Mouse (Mus musculus) ES-Bruce4 (cell line): ENCODE measurements around the gene Thsd1. TPM values are rescaled to one million over a fixed set of nuclear protein-coding genes. Genes with fewer than 3 reads are reported as not detected.
A peak's percentile ranks its signal among the peaks of the same experiment; 100 is the strongest.

Source experiments
- H3K27ac ChIP-seq: 2 replicates; pipeline ENCODE4 v1.5.1; 2012; ENCODE audit warnings: low read length, inconsistent platforms; ENCODE audit not compliant: insufficient read depth
- H3K27me3 ChIP-seq: 2 replicates; pipeline ENCODE4 v1.6.1; 2012; ENCODE audit warnings: mild to moderate bottlenecking, low read length, inconsistent platforms; ENCODE audit not compliant: control insufficient read depth, poor library complexity, insufficient read depth, severe bottlenecking
- H3K36me3 ChIP-seq: 2 replicates; pipeline ENCODE4 v1.6.1; 2012; ENCODE audit warnings: inconsistent platforms, mild to moderate bottlenecking, low read length, moderate library complexity; ENCODE audit not compliant: control insufficient read depth, poor library complexity, insufficient read depth, severe bottlenecking
- H3K4me1 ChIP-seq: one replicate; pipeline ENCODE4 v1.8.1; 2011; ENCODE audit warnings: low read length; ENCODE audit not compliant: control insufficient read depth, insufficient read depth
- H3K4me3 ChIP-seq: 2 replicates; pipeline ENCODE4 v1.5.1; 2011; ENCODE audit warnings: low read depth, mild to moderate bottlenecking, low read length
- H3K9ac ChIP-seq: 2 replicates; pipeline ENCODE4 v1.6.1; 2012; ENCODE audit warnings: low read depth, mild to moderate bottlenecking, inconsistent platforms; ENCODE audit not compliant: poor library complexity, severe bottlenecking
- H3K9me3 ChIP-seq: replicated peaks from 2 replicates; pipeline ENCODE4 v1.6.1; 2012; ENCODE audit warnings: mild to moderate bottlenecking, low read length, inconsistent platforms; ENCODE audit not compliant: control insufficient read depth, poor library complexity, insufficient read depth, severe bottlenecking
- CTCF ChIP-seq: IDR thresholded peaks from one replicate; pipeline ENCODE4 v1.8.1; 2011; ENCODE audit warnings: low read depth, low read length
- EP300 ChIP-seq: IDR thresholded peaks from 2 replicates; pipeline ENCODE4 v1.6.1; 2011; ENCODE audit warnings: low read depth, low read length; ENCODE audit not compliant: insufficient read depth
- POLR2A ChIP-seq: IDR thresholded peaks from one replicate; pipeline ENCODE4 v1.8.1; 2011; ENCODE audit warnings: low read length; ENCODE audit not compliant: insufficient read depth
- polyA plus RNA-seq: library from polyadenylated mRNA; stranded (reverse); fragments of >200 nt; gene quantifications from 2 replicates; pipeline ENCODE4 v1.2.4, GENCODE M21; 2011; ENCODE audit warnings: low read depth; ENCODE audit not compliant: missing spikeins, insufficient read depth, insufficient read length

The Thsd1 gene
- polyA plus RNA-seq, 1 experiment: 0.63 TPM

DNA sequence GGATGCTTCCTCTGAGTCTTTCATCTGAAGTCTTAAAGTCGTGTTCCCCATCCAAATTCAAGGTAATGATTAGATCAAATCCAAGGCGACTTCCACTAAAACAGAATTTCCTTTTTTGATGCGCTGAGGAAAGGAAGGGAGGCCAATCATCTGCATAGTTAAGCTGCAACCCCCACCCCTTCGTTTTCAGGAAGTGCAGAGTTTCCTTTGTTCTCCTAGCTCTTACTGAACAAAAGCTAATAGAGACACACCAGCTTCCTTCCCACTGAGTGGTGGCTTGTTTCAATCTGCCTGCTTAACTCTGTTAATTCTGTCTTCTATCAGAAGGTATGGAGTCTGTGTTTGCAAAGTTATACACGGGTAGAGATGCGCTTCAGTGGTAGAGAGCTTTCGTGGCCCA is 1.5 kb downstream of the Thsd1 start:
- Histone ChIP-seq H3K4me3 (no peak overlapping the region), H3K27ac (no peak overlapping the region)

DNA sequence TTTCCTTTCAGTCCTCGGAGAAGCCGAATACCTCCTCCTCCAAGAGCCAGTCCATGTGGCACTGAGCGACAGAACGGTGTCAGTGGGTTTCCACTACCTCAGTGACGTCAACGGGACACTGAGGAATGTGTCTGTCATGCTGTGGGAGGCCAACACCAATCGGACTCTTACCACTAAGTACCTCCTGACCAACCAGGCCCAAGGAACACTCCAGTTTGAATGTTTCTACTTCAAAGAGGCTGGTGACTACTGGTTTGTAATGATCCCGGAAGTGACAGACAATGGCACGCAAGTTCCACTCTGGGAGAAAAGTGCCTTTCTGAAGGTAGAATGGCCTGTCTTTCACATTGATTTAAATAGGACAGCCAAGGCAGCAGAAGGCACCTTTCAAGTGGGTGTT is 15.9 kb downstream of the Thsd1 start:
- Histone ChIP-seq H3K9ac (no peak overlapping the region), H3K36me3 (no peaks in the 10 kb centered on the region), H3K4me3 (no peak overlapping the region), H3K27ac (no peak overlapping the region), H3K9me3 (no peaks in the 10 kb centered on the region), H3K27me3 (no peaks in the 10 kb centered on the region), H3K4me1 (no peaks in the 10 kb centered on the region)
- TF ChIP-seq POLR2A (no peak), CTCF (no peak), EP300 (no peak)

More for the DNA sequence above, 1.5 kb downstream of the Thsd1 start:
- peaks cover 2% of the 10 kb centered on the region; the same call in 1 of the 2 replicates for H3K27me3 ChIP-seq
- no peaks in the 10 kb centered on the region for H3K4me1 ChIP-seq
- TF ChIP-seq EP300 (no peak), POLR2A (no peak), CTCF (no peak)
- no peak overlapping the region for H3K9ac ChIP-seq
- H3K36me3 ChIP-seq: no peaks in the 10 kb centered on the region
- no peaks in the 10 kb centered on the region for H3K9me3 ChIP-seq

DNA sequence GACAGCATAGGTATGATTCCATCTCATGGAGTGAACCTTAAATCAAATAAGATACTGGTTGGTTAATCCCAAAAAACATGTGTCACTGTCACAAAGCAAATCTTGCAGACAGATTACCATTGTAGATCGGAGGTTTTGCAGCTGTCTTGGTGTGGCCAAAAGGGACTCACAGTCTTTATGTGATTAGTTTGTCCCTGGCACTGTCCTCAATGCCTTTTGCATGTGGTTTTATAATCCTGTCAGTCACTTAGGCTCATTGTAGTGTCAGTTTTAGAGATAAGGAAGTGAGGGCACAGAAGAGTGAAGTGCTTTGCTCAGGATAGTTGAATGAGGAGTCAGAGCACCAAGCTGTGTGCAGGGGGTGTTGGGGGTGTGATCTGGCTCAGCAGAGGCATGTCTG is 18.6 kb downstream of the Thsd1 start:
- Histone ChIP-seq H3K27me3 (no peaks in the 10 kb centered on the region), H3K36me3 (no peaks in the 10 kb centered on the region), H3K27ac (no peak overlapping the region), H3K9me3 (no peaks in the 10 kb centered on the region), H3K9ac (no peak overlapping the region), H3K4me1 (no peaks in the 10 kb centered on the region), H3K4me3 (no peak overlapping the region)
- TF ChIP-seq POLR2A (no peak), CTCF (no peak), EP300 (no peak)

DNA sequence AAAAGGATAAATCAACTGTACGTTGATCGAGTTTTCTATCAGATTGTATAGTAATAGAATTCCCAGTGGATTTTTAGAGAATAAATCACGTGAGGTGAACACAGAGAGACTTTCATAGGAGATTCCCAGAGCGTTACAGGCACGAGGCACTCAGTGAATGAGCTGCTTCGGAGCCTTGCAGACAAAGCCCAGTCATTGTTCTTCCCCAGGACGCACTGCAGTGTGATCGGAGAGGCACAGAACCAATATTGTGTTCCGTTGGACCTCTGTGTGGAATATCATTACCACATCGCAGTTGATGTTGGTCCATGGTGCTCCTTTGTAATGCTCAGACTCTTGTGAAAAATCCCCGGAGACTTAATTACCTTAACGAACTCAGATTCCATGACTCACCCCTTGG is 20.8 kb downstream of the Thsd1 start:
- TF ChIP-seq POLR2A: no peak
- TF ChIP-seq EP300: no peak
- no peak for TF ChIP-seq CTCF
- Histone ChIP-seq H3K27ac (no peak overlapping the region), H3K27me3 (no peaks in the 10 kb centered on the region), H3K9ac (no peak overlapping the region), H3K9me3 (no peaks in the 10 kb centered on the region), H3K36me3 (no peaks in the 10 kb centered on the region), H3K4me3 (no peak overlapping the region), H3K4me1 (no peaks in the 10 kb centered on the region)

DNA sequence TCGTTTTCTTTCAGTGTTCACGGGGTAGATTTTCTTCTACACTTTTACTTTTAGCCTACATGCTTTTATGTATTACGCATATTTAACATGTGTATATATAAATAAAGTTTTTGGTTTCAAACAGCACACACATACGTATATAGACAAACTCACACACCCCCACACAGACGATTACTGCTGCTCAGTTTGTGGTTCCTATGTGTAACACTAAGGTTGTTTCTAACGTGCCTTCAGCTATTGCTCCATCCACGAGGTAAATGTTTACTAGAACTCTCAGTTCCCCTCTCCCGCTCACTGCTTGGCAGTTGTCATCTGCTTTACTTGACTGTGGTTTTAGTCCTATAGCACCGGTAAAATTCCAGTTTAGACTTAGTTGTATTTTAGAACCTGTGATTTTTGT is 22.0 kb downstream of the Thsd1 start:
- H3K9me3 ChIP-seq: peaks cover 5% of the 10 kb centered on the region
- no peak overlapping the region for H3K4me3 ChIP-seq
- H3K27ac ChIP-seq: no peak overlapping the region
- H3K4me1 ChIP-seq: no peaks in the 10 kb centered on the region
- no peaks in the 10 kb centered on the region for H3K36me3 ChIP-seq
- H3K27me3 ChIP-seq: no peaks in the 10 kb centered on the region
- TF ChIP-seq CTCF (no peak), EP300 (no peak), POLR2A (no peak)
- H3K9ac ChIP-seq: no peak overlapping the region

DNA sequence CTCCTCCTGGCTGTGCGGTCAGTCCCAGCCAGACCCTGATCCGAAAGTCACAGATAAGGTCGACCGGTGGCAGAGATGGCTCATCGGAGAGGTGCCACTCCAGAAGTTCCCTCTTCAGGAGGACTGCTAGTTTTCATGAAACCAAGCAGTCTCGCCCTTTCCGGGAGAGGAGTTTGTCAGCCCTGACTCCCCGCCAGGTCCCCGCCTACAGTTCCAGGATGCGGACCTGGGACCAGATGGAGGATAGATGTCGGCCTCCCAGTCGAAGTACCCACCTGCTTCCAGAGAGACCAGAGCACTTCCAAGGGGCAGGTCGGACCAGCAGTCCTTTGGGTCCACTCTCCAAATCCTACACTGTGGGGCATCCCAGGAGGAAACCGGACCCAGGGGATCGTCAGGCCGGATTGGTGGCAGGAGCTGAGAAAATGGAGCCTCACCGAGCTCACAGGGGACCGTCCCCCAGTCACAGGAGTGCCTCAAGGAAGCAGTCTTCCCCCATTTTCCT is 31.9 kb downstream of the Thsd1 start:
- Histone ChIP-seq H3K9me3 (peaks cover 4% of the 10 kb centered on the region; the same call in 1 of the 2 replicates), H3K9ac (no peak overlapping the region), H3K4me1 (no peaks in the 10 kb centered on the region), H3K4me3 (peak overlapping the region; percentile 15), H3K27me3 (no peaks in the 10 kb centered on the region; the same call in 1 of the 2 replicates), H3K36me3 (no peaks in the 10 kb centered on the region), H3K27ac (no peak overlapping the region)
- no peak for TF ChIP-seq CTCF
- no peak for TF ChIP-seq POLR2A
- no peak for TF ChIP-seq EP300
